Mouse (Mus musculus) forebrain, embryonic 11.5 days (tissue): ENCODE measurements around the gene Mpig6b. TPM values are rescaled to one million over a fixed set of nuclear protein-coding genes. Genes with fewer than 3 reads are reported as not detected.
A peak's percentile ranks its signal among the peaks of the same experiment; 100 is the strongest.

Experiments used
- ATAC-seq: fragments of 200-750 bp; cut with Nextera tagmentation; replicated peaks from 2 replicates; pipeline ENCODE4 v1.8.0; 2017; ENCODE audit warnings: moderate TSS enrichment; ENCODE audit not compliant: low FRiP score
- DNase-seq: peaks from one replicate; pipeline ENCODE4 v3.0.0-alpha.2; 2017; ENCODE audit warnings: low spot score
- H3K27ac ChIP-seq: fragments of 300-500 bp; sonication (generic); 2 replicates; pipeline ENCODE4 v1.5.1; 2014; ENCODE audit warnings: low read depth, low read length
- H3K27me3 ChIP-seq: fragments of 300-500 bp; sonication (generic); 2 replicates; pipeline ENCODE4 v1.6.1; 2014; ENCODE audit warnings: mild to moderate bottlenecking, low read length, mixed read lengths; ENCODE audit not compliant: control insufficient read depth, insufficient read depth
- H3K36me3 ChIP-seq: fragments of 300-500 bp; sonication (generic); 2 replicates; pipeline ENCODE4 v1.6.1; 2014; ENCODE audit warnings: mild to moderate bottlenecking, low read length, moderate library complexity, mixed read lengths; ENCODE audit not compliant: control insufficient read depth, insufficient read depth
- H3K4me1 ChIP-seq: fragments of 300-500 bp; sonication (generic); replicated peaks from 2 replicates; pipeline ENCODE4 v1.6.1; 2014; ENCODE audit warnings: low read length, mixed read lengths; ENCODE audit not compliant: control insufficient read depth, insufficient read depth
- H3K4me2 ChIP-seq: fragments of 300-500 bp; sonication (generic); 2 replicates; pipeline ENCODE4 v1.6.1; 2014; ENCODE audit warnings: low read depth, mild to moderate bottlenecking, low read length, moderate library complexity, mixed read lengths; ENCODE audit not compliant: severe bottlenecking
- H3K4me3 ChIP-seq: fragments of 300-500 bp; sonication (generic); 2 replicates; pipeline ENCODE4 v1.5.1; 2014; ENCODE audit warnings: low read depth, low read length
- H3K9ac ChIP-seq: fragments of 300-500 bp; sonication (generic); 2 replicates; pipeline ENCODE4 v1.6.1; 2014; ENCODE audit warnings: low read length
- H3K9me3 ChIP-seq: fragments of 300-500 bp; sonication (generic); 2 replicates; pipeline ENCODE4 v1.6.1; 2016; ENCODE audit warnings: low read length, mixed read lengths; ENCODE audit not compliant: control insufficient read depth
- WGBS: fragments of 180-500 bp; shearing (Covaris S2); extraction: QIAGEN DNeasy Blood & Tissue Kit; methylation state at CpG from one replicate; pipeline ENCODE4 v1.1.7; 2014; 5-methylcytosine and 5-hydroxymethylcytosine counted together
- polyA plus RNA-seq: library from polyadenylated mRNA; unstranded; fragments of >200 nt; fragmentation: Nextera tagmentation; extraction: Ambion mirVana; gene quantifications from 2 replicates; pipeline ENCODE4 v1.2.1, GENCODE M21; 2014

Gene Mpig6b
- polyA plus RNA-seq, 1 experiment from 2014 or later = 1.3 TPM

DNA sequence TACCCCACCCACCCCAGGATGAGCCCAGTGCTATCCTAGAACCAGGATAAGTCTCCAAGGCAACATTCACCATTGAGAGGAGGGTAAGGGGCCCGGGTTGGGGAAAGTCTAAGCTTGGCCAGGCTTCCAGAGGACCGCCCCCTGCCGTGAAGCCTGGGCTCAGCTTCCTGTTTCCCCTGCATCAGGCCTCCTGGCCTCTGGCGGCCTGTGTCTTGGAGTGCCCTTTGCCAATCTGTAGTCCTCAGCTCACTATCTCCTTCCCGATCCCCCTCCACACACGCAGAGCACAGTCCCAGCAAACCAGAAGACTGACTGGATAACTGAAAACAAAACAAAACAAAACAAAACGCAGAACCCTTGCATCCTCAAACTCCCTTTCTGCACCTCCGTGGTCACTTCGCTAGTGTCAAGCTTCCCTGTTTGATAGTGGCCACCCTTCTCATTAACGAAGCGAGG, 16.4 kb downstream of the Mpig6b start, which contains the start of gene Clic1:
TSS of gene Clic1 (plus strand) at position 406 of the 456 bp plus-strand sequence.
- H3K36me3 ChIP-seq = peaks cover 5% of the 10 kb centered on the region
- no peaks in the 10 kb centered on the region; the same call in none of the 2 replicates for H3K9me3 ChIP-seq
- peak within 1 kb of the TSS; percentile 58 for H3K4me3 ChIP-seq
- ATAC-seq (peak; percentile 5; the same call in 1 of the 2 replicates), DNase-seq (peak; percentile 88)
- peak within 1 kb of the TSS; percentile 88 for H3K4me2 ChIP-seq
- H3K4me1 ChIP-seq = peaks cover 32% of the 10 kb centered on the region
- peak within 1 kb of the TSS; percentile 86 for H3K27ac ChIP-seq
- no peaks in the 10 kb centered on the region for H3K27me3 ChIP-seq
- H3K9ac ChIP-seq = peak within 1 kb of the TSS; percentile 79
- 1% methylated on average over 11 of the region's 11 CpGs for WGBS

DNA sequence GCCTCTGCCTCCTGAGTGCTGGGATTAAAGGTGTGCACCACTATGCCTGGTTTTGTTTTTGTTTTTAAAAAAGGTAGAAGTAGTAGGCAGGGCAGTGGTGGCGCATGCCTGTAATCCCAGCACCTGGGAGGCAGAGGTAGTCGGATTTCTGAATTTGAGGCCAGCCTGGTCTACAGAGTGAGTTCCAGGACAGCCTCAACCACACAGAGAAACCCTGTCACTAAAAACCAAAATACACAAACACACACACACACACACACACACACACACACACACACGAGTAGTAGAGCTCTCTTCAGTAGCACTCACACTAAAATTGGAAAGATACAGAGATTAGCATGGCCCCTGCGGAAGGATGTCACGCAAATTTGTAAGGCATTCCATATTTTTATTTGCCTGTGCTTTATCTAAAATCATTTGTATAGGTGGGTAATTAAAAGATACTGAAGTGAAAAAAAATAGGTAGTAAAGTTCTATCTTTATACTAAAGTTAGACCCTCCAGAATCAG, 17.0 kb downstream of the Mpig6b start:
- H3K27ac ChIP-seq = peak overlapping the region; percentile 86
- H3K4me1 ChIP-seq = peaks cover 32% of the 10 kb centered on the region
- no peaks in the 10 kb centered on the region; the same call in 1 of the 2 replicates for H3K9me3 ChIP-seq
- peak overlapping the region; percentile 79; the same call in 1 of the 2 replicates for H3K9ac ChIP-seq
- no peak for ATAC-seq
- WGBS = 79% methylated on average over 5 of the region's 5 CpGs
- peak overlapping the region; percentile 88; the same call in 1 of the 2 replicates for H3K4me2 ChIP-seq
- peak; percentile 43 for DNase-seq
- H3K36me3 ChIP-seq = peaks cover under 1% of the 10 kb centered on the region; the same call in 1 of the 2 replicates
- H3K4me3 ChIP-seq = no peak overlapping the region
- H3K27me3 ChIP-seq = no peaks in the 10 kb centered on the region

DNA sequence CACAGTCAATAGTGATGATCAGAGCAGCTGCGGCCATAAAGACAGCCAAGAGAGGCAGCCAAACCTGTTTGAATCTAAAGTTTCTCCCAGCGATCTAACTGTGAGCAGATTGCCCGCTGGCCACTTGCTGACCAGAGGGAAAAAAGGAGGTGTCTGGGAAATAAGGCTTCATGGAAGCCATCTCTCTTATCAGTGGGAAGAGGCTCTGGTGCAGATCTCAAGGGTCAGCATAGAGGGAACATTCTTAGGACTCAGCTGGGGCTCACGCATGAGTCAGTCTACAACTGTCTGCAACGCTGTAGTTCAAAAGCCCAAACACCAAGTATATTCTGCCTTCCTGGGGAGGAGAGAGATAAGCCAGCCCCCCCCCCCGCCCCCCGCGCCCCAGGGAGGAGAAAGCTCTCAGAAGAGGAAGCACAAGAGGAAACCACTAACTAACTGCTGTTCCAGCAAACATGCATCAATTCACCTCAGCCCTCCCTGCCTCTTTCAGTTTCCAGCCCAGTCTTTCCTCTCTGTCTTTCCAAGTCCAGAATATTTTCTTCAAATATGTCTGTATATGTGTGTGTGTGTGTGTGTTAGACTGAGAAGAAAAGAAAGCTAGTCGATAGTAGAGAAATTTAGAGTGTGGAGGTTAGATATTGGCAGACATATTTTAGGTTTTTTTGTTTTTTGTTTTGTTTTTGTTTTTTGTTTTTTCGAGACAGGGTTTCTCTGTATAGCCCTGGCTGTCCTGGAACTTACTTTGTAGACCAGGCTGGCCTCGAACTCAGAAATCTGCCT, 17.6 kb downstream of the Mpig6b start:
- no peaks in the 10 kb centered on the region for H3K9me3 ChIP-seq
- H3K27me3 ChIP-seq = no peaks in the 10 kb centered on the region
- DNase-seq (no peak), ATAC-seq (no peak)
- no peaks in the 10 kb centered on the region for H3K36me3 ChIP-seq
- 46% methylated on average over 11 of the region's 11 CpGs for WGBS
- H3K4me2 ChIP-seq = 0 out of 2 replicates have a peak overlapping the region, but pooled peaks have one; percentile 18
- no peak overlapping the region for H3K4me3 ChIP-seq
- peaks cover 32% of the 10 kb centered on the region for H3K4me1 ChIP-seq
- H3K9ac ChIP-seq = peak overlapping the region; percentile 27; the same call in 1 of the 2 replicates
- no peak overlapping the region for H3K27ac ChIP-seq

- peak overlapping the region; percentile 39; the same call in 1 of the 2 replicates for H3K27ac ChIP-seq
These were observed 18.3 kb downstream of the Mpig6b start for GRCm38 (mm10) chr17:35047688-35048087.

GRCm38 (mm10) chr17:35046681-35047455, 19.1 kb downstream of the Mpig6b start, which contains the start of gene Msh5:
Msh5 (minus strand) TSS chr17:35046745.
- DNase-seq (peak; percentile 100), ATAC-seq (peak; percentile 98)
- H3K4me2 ChIP-seq = peak within 1 kb of the TSS; percentile 89
- H3K4me1 ChIP-seq = peaks cover 27% of the 10 kb centered on the region
- H3K27me3 ChIP-seq = no peaks in the 10 kb centered on the region
- peak within 1 kb of the TSS; percentile 93 for H3K9ac ChIP-seq
- no peaks in the 10 kb centered on the region for H3K36me3 ChIP-seq
- 3% methylated on average over 33 of the region's 33 CpGs for whole genome bisulfite sequencing
- peak within 1 kb of the TSS; percentile 39 for H3K4me3 ChIP-seq
- no peaks in the 10 kb centered on the region for H3K9me3 ChIP-seq
- H3K27ac ChIP-seq = peak within 1 kb of the TSS; percentile 62

More at GRCm38 (mm10) chr17:35047688-35048087, 18.3 kb downstream of the Mpig6b start:
- H3K36me3 ChIP-seq = no peaks in the 10 kb centered on the region
- H3K9ac ChIP-seq = peak overlapping the region; percentile 25; the same call in 1 of the 2 replicates
- no peak overlapping the region for H3K4me3 ChIP-seq
- H3K4me2 ChIP-seq = no peak overlapping the region
- no peak for ATAC-seq
- H3K4me1 ChIP-seq = peaks cover 32% of the 10 kb centered on the region
- no peaks in the 10 kb centered on the region for H3K9me3 ChIP-seq
- WGBS = 50% methylated on average over 1 of the region's 1 CpGs
- DNase-seq = no peak
- no peaks in the 10 kb centered on the region for H3K27me3 ChIP-seq

GRCm38 (mm10) chr17:35045807-35046680, 19.9 kb downstream of the Mpig6b start:
- H3K9me3 ChIP-seq = no peaks in the 10 kb centered on the region
- 6% methylated on average over 48 of the region's 48 CpGs for WGBS
- peak overlapping the region; percentile 39 for H3K4me3 ChIP-seq
- peaks cover 21% of the 10 kb centered on the region for H3K4me1 ChIP-seq
- peak overlapping the region; percentile 93 for H3K9ac ChIP-seq
- no peaks in the 10 kb centered on the region for H3K36me3 ChIP-seq
- H3K27ac ChIP-seq = peak overlapping the region; percentile 62
- H3K4me2 ChIP-seq = peak overlapping the region; percentile 89
- ATAC-seq (peak; percentile 76), DNase-seq (no peak)
- H3K27me3 ChIP-seq = no peaks in the 10 kb centered on the region

- WGBS = 93% methylated on average over 7 of the region's 7 CpGs
- Histone ChIP-seq H3K9me3 (no peaks in the 10 kb centered on the region), H3K36me3 (no peaks in the 10 kb centered on the region), H3K4me2 (peak overlapping the region; percentile 89), H3K4me3 (peak overlapping the region; percentile 39; the same call in 1 of the 2 replicates), H3K4me1 (peaks cover 19% of the 10 kb centered on the region), H3K27ac (no peak overlapping the region), H3K9ac (peak overlapping the region; percentile 93), H3K27me3 (no peaks in the 10 kb centered on the region)
- ATAC-seq (no peak), DNase-seq (no peak)
These were observed 20.8 kb downstream of the Mpig6b start for GRCm38 (mm10) chr17:35044904-35045806.
